Mouse (Mus musculus) embryo, embryonic 10.5 days (tissue): Measurements from ENCODE around the gene Camsap2.

Source experiments
- DNase-seq: peaks from one replicate; pipeline ENCODE4 v3.0.0-alpha.2; 2015; ENCODE audit warnings: low spot score

The Camsap2 gene

DNA sequence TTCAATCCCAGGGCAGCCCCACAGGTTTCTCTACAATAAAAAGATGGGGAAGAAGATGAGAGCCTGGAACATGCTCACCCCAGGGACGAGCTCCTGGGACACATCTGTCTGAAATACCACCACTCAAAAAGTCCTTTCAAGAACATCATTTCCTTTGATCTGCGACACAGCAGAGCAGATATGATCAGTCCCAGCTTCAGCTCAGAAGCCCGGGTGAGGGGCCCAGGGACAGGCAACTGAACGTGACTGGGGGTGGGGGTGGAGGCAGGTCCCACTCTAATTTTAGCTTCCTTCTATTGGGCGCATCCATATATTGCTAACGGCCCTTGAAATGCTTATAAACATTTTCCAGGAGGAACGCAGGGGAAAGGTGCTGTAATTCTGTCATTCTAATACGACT lies 90.2 kb downstream of the Camsap2 start:
- DNase-seq = no peak

GRCm38 (mm10) chr1:136255174-136255573 lies 90.7 kb downstream of the Camsap2 start:
- no peak for DNase-seq

GRCm38 (mm10) chr1:136254503-136255065 lies 91.3 kb downstream of the Camsap2 start:
- DNase-seq = no peak

DNA sequence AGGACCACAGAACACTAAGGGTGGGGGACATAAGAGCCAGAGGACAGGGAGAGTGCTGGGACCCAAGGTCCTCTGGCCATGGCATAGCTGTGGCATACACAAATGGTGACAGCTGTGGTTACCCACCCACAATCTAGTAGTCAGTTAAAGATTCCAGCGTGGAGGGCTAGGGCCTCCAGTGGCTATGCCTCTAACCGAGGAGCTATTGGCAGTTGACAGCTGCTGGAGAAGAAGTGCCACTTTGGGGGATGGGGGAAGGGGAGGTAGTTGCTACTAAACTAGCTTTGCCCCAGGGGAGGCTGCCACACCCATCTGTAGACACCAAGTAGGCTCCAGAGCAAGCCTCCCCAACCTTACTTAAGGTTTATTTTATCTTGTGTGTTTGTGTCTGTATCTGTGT lies 92.4 kb downstream of the Camsap2 start:
- no peak for DNase-seq

GRCm38 (mm10) chr1:136249662-136250061 lies 96.2 kb downstream of the Camsap2 start:
- DNase-seq = no peak

GRCm38 (mm10) chr1:136247393-136247792 lies 98.5 kb downstream of the Camsap2 start:
- DNase-seq = no peak

DNA sequence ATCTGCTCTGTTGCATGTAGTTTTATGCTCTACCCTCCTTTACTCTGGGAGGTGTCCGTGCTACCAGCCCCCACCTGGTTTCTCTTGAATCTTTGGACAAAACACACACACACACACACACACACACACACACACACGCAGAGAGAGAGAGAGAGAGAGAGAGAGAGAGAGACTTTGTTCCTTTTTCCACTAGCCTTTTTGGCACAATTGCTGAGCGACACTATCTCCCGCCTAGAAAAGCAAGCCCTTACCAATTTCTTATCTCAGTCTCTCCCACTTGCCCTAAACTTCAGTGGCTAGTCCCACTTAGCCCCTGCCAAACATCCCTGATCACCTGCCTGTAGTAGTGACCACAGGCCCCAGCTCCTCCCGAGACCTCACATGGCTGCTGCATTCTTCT lies 101.4 kb downstream of the Camsap2 start:
- DNase-seq = no peak

GRCm38 (mm10) chr1:136241801-136242200 lies 104.1 kb downstream of the Camsap2 start:
- DNase-seq = no peak

GRCm38 (mm10) chr1:136238495-136238894 lies 107.4 kb downstream of the Camsap2 start:
- no peak for DNase-seq

GRCm38 (mm10) chr1:136234595-136235092 lies 111.3 kb downstream of the Camsap2 start:
- DNase-seq = no peak

DNA sequence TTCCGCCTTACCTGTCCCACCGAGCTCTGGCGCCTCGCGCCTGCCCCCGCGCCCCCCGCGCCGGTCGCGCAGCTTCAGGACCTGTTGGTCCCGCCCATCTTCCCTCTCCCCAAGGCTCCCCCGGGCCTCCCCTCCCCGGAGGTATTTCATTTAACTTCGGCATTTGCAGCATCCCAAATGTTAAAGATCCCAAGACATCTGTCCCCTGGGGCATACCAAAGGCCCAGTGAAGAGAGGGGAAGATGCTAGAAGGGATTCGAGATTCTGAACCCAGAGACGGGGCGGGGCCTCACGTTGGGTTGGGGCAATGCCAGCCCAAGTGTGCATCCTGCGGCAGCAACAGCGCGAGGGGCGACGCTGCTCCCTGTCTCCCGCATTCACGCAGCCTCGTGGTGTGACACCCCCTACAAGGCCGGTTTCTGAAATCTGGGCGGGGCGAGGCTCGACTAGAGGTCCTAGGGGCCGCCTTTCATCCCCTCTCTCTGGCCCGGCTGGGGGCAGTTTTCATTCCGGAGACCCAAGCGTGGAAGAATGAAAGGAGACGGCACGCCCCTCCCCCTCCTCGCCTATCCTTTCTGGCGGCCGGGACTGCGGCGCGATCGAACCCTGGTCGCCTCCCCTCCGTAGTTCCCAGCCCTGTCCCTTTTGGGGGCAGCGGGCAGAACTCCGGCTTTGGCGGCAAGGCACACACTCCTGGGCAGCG lies 111.9 kb downstream of the Camsap2 start, which contains the start of gene Inava:
Gene Inava (minus strand): TSS at position 373 of the 703 bp plus-strand sequence.
- DNase-seq = peak; percentile 96

DNA sequence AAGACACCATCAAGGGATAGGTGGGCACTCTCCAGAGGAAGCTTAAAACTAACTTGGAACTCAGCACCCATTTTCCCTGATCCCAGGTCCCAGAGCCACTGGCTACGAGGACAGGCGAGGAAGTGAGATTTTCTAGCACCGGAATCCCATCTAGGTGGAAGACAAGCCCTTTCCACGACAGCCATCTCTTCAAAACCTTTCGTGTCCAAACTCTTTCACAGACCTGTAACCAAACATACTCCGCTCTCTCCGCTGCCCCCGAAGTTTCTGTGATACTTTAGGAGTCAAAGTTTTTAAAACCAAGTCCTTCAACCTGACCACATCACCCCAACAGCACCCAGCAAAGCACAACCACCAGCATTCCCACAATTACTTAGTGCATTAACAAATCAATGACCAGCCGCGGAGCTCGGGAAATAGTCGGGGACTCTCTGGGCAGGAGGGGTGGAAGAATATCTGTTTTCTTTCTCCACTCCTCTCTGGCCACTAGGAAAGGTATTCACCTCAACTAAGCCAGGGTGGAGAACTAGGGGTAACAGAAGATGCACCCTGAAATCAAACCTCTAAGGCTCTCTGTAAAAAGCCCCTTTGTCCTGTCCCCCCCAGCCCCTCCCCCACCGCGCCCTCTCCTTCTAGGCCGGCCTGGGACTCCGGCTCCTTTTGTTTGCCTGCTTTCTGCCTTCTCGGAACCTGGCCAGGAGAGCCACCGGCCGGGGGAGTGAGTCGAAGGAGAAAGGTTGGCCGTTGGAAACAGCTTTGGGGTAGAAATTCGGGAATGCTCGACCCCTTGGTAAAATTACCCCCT lies 112.7 kb downstream of the Camsap2 start:
- DNase-seq = peak; percentile 59

DNA sequence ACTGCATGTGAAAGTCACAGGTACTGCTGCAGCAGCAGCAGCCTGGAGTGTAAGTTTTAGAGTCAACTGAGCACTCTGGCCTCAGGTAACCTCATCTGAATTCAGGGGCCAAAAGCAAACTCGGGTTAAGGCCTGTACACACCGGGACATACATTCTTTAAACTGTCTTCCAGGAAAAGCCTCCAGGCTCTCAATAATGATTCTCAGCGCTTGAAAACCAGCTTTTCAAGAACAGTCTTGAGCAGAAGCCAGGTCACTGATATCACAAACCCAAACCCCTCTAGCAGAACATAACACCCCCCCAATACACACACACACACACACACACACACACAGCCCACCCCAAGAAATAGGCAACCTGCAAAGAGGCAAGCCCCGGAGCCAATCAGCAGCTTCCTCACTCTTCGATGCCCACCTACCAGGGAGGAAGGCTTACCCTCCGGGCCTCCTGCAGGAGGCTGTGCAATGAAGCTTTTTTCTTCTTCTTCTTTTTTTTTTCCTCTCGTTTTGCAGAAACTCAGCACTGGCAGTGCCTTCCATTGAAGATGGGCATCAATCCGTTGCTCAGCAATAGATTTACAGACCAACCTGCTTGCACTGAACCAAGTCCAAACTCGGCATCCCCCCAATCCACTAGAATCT lies 113.5 kb downstream of the Camsap2 start:
- peak; percentile 61 for DNase-seq

- DNase-seq = no peak
Observed at GRCm38 (mm10) chr1:136231596-136231995, 114.3 kb downstream of the Camsap2 start.

GRCm38 (mm10) chr1:136230201-136230600 lies 115.7 kb downstream of the Camsap2 start:
- peak; percentile 12 for DNase-seq

- DNase-seq = peak; percentile 29
Observed at GRCm38 (mm10) chr1:136229040-136229373, 116.9 kb downstream of the Camsap2 start.

DNA sequence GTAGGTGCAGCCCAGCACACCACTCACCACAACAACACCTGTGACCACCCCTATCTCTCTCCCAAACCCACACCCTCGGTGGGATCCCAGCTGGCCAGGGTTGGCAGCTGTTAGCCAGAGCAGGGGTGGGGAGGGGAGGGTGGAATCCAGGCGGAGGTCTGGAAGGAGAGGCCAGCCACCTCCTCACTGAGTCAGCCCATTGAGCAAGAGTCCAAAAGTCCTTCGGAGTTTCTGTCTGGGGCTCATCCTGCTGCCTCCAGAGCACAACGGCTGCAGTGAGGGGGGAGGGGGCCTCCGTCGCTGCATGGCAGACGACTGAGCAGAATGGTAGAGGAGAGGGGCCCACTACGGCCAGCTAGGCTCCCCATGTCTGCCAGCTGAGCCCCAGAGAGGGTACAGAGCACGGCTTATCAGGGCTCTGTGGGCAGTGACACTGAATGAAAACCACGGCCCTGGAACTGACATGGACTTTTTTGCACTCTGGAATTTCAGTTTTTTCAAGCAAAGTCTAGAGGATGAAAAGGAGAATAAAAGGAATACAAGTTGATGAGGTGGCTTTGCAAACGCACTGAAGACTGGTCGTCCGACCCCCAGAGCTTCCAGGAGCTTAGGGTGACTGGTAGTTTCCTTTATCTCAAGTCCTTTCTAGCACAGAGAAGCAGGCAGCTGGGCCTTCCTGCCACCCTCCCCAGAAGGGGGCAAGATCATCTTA lies 117.4 kb downstream of the Camsap2 start:
- peak; percentile 27 for DNase-seq

GRCm38 (mm10) chr1:136227870-136228269 lies 118.0 kb downstream of the Camsap2 start:
- no peak for DNase-seq

DNA sequence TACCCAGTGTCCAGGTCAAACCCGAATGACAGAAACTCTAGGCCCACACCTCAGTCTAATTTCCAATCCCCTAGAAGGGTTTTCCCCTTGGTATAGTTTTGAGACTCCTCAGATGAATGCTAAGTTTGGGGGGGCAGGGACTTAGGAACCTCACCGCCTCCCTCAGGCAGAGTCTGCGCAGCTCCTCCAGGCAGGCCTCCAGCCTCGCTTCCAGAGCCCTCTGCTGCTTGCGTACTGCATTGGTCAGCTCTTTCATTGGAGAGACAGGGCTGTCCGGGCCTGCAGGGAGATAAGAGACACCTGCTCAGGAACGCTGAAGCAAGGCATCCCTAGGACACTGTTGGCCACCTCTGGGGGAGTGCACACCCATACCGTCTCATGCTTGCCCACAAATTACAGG lies 119.3 kb downstream of the Camsap2 start:
- DNase-seq = no peak

DNA sequence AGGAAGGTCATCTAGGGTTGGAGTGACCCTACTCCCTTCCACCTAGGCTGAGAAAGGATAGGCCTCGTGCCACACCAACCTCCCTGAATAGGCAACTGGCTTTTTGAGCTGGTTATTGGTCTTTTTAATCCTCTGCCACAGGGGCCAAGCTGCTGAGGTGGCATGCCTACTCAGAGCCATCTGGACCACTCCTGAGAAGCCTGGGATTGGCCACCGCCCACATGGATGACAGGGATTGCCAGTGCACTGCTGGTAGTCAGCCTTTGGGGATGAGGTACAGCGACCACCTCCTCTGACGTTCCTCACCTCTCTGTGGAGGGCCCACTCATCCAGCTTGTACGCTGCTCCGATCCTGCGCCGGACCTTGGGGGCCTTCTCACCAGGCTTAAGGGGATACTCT lies 120.1 kb downstream of the Camsap2 start:
- no peak for DNase-seq

DNA sequence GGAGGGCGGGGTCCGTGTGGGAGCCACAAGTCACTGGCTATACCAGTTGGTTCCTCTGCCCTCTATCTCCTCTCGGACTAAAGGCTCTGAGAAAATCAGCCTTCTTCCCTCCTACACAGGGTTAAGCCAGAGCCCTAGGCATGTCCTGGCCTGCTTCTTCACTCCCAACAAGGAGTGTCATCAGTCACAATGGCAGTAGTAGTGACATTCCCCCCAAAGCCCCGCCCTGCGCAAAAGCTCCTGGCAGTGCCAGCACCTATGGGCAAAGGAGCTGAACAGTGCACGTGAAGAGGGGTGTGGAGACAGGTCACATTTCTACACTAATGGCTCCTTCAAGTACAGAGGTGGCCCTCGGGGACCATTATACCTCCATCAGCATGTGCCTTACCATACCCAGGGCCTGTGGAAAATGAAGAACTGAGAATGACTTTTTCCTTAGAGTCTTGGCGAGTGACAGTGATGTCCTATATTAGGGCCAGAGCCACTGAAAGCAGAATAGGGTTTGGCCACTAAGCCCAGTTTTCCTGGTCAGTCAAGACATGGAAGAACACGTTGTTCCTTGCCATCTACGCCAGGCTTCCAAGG lies 122.1 kb downstream of the Camsap2 start:
- DNase-seq = no peak
